Mouse (Mus musculus) adrenal gland, postnatal 25 days (tissue): ENCODE results near the gene Slc22a17. TPM values are rescaled to one million over a fixed set of nuclear protein-coding genes. Genes with fewer than 3 reads are reported as not detected.
A peak's percentile ranks its signal among the peaks of the same experiment; 100 is the strongest.

Experiments used
- DNase-seq: peaks from one replicate; pipeline ENCODE4 v3.0.0; 2021; ENCODE audit warnings: mixed read lengths
- total RNA-seq: library from RNA; stranded (reverse); gene quantifications from 2 replicates; pipeline ENCODE4 v1.2.3, GENCODE M21; 2021

The Slc22a17 gene
- total RNA-seq, 1 experiment from 2014 or later = 41.6 TPM

DNA sequence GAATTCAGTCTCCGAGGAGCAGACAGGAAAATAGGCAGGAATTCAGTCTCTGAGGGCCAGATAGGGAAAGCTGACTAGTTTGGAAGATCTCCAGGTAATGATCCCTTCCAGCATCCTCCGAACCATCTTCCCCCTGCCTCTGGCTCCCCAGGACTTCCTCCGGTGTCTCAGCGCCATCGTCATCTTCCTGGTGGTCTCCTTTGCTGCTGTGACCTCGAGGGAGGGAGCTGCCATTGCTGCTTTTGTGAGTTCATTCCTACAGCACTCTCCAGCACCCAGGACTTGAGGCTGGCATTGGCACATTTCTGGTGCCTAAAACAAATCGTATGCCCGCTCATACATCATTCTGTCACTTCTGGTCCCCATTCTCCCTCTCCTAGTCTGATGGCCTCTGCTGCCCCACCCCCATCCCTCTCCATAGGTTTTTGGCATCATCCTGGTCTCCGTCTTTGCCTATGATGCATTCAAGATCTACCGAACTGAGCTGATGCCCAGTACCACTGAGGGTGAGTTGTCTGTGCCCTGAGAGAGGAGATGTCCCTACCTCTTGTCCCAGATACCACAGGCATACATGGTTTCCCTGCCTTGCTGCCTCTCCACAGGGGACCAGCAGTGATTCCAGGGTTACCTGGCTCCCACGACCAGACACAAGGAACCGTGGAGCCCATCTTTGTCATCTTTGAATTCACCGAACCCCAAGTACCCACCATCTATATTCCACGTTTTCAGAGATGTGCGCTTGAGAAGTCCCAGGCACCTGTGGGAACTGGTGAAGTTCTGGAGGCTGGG, 25.7 kb upstream of the Slc22a17 start:
- DNase-seq = no peak

DNA sequence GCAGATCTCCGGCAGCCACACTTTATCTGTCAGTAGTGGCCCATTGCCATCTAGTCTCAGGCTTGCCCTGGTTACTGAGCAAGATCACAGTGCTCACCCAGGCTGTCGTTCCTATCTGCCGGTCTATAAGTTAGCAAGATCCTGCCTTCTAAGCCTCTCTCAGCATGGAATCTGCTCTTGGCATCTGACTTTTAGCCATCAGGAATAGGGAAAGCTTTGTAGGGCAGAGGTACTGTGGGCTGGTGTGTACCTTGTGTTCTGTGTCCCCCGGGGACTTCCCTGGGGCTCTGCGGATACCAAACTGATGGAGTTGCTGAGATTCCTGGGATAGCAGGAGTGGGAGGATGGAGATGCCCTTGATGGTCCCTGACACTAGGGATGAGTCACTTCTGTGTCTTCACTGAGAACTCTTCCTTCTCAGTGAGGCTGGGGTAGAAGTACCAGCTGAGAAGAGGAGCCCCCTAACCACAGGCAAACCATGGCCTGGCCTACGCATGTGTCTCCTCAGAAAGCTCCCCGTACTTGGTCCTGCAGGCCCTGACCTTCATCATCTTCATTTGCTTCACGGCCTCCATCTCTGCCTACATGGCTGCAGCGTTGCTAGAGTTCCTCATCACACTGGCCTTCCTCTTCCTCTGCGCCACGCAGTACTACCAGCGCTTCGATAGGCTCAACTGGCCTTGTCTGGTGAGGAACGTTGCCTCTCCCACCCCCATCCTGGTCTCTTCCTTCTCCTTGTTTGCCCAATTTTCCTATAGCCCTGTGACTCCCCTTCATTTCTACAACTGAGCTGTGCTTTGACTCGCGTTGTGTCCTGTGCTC, 24.6 kb upstream of the Slc22a17 start:
- no peak for DNase-seq

GRCm38 (mm10) chr14:54936831-54937160, 23.9 kb upstream of the Slc22a17 start:
- DNase-seq = no peak

DNA sequence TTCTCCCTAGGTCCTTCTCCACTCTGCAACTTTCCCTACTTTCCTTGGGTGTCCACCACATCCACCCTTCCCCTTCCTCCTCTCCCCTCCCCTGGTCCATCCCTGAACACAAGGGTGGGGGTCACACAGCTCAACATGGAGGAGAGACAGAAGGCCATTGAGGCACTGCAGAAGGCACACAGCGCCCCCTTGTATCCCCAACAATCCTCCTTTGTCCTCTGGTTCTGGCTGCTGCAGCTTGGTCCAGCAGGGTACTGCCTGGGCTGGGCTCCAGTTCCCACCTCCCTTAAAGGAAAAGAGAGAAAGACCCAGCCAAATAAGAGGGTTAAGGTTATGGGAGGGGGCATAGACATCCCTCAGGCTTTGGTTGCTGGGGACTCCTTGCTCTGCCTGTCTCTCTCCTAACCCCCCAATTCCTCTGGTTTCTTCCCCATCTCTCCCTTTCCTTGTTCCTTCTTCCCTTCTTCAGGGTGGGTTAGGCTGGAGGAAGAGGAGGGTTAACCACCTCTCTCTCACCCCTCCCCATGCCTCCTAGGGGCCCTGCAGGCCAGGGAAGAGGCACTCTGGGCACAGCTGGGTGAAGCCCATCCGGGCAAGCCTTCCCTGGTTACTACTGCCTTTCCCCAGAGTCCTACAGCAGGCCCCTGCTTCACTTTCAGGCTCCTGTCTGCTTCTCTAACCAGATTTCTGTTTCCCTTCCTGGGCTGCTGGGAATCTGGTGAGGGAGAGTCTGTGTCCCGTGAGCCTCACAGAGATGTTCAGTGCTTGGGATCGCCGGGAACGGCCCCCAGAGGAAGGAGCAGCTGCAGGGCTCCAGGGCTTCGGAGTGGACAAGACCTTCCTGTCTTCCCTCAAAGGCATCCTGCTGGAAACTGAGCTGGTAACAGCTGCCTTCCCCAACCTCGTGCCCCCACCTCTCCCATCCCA, 23.2 kb upstream of the Slc22a17 start, which contains the start of gene Cmtm5:
TSS of gene Cmtm5 (plus strand) at position 358 of the 927 bp plus-strand sequence.
- DNase-seq = no peak

GRCm38 (mm10) chr14:54932645-54933150, 19.8 kb upstream of the Slc22a17 start, which contains the start of gene Il25:
Il25 (plus strand) TSS chr14:54932695.
- no peak for DNase-seq

GRCm38 (mm10) chr14:54930431-54930830, 17.5 kb upstream of the Slc22a17 start:
- no peak for DNase-seq

DNA sequence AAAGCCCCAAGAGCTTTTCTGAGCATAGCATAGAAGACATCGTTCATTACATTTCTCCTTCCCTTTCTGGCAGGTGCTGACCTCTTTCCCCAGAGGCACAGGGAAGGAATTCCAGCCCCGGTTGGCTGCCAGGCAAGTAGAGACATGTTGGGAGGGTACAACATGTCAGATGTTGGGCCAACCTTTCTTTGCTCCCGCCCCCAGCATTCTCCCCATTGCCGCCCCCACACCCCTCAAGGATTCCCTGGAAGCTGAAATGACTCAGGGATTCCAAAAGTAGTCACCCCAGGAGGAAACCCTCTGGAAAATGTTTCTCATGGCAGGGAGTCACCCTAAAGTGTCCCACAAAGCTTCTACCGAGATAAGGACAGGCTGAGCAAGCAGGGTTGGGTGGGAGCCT, 16.9 kb upstream of the Slc22a17 start:
- DNase-seq = no peak

DNA sequence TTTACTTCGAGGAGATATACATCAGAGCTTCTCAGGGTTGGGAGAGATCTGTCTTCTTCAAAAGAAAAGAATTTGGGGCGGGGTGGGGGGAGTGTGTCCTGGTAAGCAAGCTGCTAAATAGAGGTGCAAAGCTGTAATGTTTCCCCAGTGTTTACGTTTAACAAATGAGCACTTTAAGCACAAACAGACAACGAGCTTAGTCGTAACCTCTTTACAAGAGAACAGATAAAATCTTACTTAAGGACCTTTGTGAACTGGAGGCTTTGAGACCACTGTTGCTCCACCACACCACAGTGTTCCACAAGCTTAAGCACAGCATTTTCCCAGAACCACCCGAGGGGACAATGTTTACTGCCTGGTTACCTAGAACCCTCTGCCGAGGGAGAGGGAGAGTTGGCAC, 14.4 kb upstream of the Slc22a17 start:
- no peak for DNase-seq

- DNase-seq = peak; percentile 33
Measured at GRCm38 (mm10) chr14:54926401-54927158, 13.6 kb upstream of the Slc22a17 start.

- peak; percentile 53 for DNase-seq
Measured at GRCm38 (mm10) chr14:54925349-54926342, 12.7 kb upstream of the Slc22a17 start, which contains the start of gene Efs. Efs (minus strand) TSS chr14:54926126.

DNA sequence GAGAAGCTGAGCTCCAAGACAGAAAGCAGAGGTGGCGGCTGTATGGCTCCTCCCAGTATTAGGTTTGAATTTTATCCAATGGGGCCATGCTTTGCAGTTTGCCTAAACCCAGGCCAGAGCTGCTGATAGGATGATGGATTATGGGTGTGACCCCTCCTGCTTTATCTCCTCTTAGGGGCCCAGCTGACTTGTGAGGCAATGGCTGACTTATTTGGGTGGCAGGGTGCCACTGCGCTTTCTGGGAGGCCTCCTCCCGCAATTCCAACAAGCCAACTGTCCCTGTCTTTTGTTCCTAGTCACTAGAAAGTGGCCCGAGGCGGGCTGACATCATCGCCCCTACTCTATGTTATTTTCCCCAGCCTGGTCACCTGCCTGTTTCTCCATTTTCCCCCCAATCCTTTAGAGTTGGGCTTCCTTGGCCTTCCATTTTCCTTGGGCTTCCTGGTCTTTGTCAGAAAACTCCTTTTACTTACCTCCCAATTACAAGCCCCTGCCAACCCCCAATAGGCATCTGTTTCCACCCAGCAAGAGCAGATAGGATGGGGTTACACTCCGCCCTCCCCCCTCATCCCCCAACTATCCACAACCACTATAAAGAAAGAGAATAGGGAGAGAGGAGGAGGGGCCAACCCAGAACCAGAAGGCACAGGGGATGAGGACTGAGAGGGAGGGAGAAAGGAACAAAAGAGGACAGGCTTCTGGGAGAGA, 11.9 kb upstream of the Slc22a17 start:
- DNase-seq = no peak

- no peak for DNase-seq
Measured at GRCm38 (mm10) chr14:54920076-54920685, 7.2 kb upstream of the Slc22a17 start.

GRCm38 (mm10) chr14:54913343-54913742, 411 bp upstream of the Slc22a17 start:
- DNase-seq = no peak

- peak; percentile 23 for DNase-seq
Measured at GRCm38 (mm10) chr14:54912109-54912850, 652 bp downstream of the Slc22a17 start.

- DNase-seq = no peak
Measured at GRCm38 (mm10) chr14:54908682-54909081, 4.2 kb downstream of the Slc22a17 start.

GRCm38 (mm10) chr14:54903641-54904040, 9.3 kb downstream of the Slc22a17 start:
- no peak for DNase-seq

GRCm38 (mm10) chr14:54900383-54900782, 12.5 kb downstream of the Slc22a17 start:
- peak; percentile 42 for DNase-seq

DNA sequence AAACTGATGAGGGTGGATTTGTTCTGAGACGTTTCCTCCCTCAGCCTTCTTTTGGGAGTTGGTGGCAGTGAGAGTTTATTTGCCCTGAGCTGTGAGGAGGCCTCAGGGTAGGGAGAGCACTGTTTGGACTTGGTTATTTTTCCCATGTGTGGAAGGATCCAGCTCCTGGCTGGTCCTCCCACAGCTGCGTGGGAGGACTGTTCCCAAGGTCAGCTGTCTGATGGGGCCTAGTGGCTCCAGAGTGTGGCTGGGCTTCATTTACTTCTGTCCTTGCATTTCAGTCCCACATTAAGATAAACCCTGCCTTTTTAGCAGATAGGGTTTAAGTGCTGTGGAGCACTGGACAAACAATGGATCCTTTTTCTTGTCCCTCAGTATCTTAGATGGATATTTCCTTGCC, 15.5 kb downstream of the Slc22a17 start:
- no peak for DNase-seq
